Mouse (Mus musculus) monocyte, adult 2 months (primary cell): Measurements from ENCODE around the gene Tmprss6.

Source experiments
- DNase-seq, 2 experiments: peaks; one replicate each; pipeline ENCODE4 v3.0.0; 2022; ENCODE audit warnings: low spot score in 2 of 2, low read depth in 1 of 2

The Tmprss6 gene

GRCm38 (mm10) chr15:78449131-78449530, 19.3 kb downstream of the Tmprss6 start:
- DNase-seq, result no peak

DNA sequence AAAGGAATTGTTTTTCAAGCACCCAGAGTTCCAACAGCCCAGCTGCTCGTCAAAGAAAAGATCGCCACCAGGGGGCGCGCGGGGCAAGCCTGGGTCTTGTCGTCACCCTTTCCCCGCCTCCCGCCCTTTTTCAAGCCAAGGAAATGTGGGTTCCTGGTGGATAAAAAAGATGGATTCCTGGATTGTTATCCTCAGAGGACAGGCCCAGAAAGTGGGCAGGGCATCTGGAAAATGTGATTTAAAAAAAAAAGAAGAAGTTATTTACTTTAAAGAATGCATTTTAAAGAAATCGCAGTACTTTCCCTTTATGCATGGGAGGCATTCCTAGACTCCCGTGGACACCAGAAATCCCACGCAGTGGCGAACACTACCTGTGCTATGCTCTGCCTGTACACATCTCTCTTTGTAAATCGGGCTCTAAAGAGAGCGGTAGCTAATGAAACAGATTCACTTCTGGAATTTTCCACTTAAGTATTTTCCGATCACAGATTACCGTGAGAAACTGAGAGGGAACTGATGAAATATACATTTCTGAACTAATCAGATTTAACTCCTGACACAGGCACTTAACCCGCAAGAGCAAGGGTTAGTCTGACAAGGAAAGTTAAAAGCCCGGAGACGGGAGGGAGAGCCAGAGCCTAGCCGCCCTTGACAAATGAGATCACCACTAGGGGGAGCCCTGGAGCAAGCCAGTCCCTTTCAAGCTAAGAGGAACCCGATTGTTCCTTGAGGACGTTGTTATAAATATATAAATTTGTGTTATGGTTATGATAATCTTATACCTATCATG, 20.5 kb downstream of the Tmprss6 start:
- peak; percentile 64 to 82 for DNase-seq

- no peak for DNase-seq
These were observed 21.3 kb downstream of the Tmprss6 start for GRCm38 (mm10) chr15:78447121-78447520.

GRCm38 (mm10) chr15:78443857-78444256, 24.6 kb downstream of the Tmprss6 start:
- no peak for DNase-seq

DNA sequence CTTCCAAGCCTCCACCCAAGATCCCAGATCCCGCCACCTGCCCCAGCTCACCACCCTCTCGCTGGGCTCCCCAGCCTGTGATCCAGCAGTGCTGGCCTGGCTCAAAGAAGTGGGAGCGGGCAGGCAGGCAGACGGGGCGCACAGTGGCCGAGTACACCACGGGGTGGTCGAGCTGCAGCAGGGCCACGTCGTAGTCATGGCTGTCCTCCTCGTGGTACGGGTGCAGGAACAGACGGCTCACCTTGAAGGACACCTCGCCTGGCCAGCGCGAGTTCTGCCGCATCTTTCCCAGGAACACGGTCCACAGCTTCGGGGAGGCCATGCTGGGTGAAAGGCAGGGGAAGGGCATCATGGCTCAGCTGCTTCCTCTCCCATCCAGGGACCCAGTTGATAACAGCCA, 26.2 kb downstream of the Tmprss6 start:
- DNase-seq, result no peak

DNA sequence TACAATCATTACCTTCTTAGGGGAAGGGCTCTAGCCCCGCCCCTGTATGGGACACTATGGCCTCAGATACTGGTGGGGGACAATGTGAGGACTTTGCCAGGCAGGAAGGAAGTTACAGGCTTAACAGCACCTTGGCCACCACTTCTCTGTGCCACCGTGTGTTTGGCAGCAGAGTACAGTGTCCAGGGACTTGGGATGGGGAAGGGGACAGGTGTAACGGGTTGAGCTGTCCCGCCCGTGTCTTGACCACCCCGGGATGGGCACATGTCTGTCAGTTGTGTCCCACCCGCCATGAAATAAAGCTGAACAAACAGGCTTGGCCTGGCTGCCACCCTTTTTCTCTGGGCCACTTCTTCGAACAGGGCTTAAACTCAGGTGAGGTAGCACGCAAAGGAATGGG, 29.5 kb downstream of the Tmprss6 start:
- no peak for DNase-seq

DNA sequence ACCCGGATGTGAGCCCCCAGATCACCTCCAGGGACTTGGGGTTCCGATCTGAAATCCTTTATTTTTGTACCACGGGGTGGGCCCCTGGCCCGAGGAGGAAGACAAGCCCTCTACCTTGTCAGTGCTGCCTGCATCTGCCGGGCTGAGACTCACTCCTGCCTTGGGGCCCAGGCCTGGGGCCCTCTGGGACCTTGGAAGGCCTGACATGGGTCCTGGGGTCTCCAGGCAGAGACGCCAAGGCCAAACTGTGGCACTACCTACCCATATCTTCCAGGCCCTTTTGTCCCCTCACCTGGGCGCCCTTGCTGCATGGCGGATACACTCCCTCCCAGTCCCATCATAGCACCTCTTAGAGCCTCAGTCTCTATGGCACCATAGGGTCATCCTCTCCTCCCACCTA, 29.9 kb downstream of the Tmprss6 start:
- no peak for DNase-seq

GRCm38 (mm10) chr15:78438018-78438394, 30.4 kb downstream of the Tmprss6 start:
- no peak for DNase-seq

- no peak for DNase-seq
These were observed 31.0 kb downstream of the Tmprss6 start for GRCm38 (mm10) chr15:78437237-78438017.

- DNase-seq, result no peak
These were observed 31.8 kb downstream of the Tmprss6 start for GRCm38 (mm10) chr15:78436380-78437192.

DNA sequence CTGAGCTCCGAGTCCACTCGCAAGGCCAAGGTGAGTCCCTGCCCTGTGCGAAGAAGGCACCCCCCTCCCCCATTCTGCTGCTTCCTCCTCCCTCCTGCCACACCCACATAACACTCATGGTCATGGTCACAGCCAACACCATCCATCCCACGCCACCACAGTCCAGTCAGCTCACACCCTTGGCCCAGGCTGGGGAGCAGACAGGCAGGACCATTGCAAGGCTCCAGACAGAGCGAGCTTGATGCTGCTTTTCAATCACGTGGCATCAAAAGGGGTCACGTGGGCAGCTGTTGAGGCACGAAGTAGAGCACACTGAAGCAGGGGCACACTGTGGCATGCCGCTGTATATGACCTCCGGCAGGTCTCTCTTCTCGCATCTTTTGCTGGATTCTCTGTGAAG, 32.8 kb downstream of the Tmprss6 start:
- DNase-seq, result no peak

- DNase-seq, result no peak
These were observed 33.4 kb downstream of the Tmprss6 start for GRCm38 (mm10) chr15:78434896-78435520.

DNA sequence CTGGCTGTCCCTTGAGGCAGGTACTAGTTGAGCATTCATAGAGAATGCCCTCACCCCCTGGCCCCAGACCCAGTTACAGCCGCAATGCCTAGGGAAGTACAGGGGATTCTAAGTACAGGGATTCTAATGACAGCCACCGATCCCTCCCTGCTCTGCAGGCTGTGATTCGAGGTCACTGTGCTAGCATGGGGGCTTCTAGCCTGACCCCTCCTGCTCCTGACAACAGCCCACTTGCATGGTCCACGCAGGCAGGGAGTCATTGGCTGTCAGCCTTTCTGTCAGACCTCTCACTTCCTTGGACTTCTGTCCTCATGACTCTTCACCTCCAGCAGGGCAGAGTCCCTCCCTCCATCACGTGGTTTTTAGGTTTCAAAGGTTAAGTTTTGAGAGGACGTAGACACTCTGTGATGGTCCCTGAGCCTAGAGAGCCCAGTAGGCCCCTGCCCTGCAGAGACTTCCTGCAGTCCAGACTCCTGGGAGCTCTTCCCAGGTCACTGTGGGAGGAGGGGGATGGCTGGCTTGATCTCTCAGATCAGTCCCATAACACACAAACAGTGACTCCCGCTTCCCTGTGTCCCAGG, 36.8 kb downstream of the Tmprss6 start:
- DNase-seq, result no peak

GRCm38 (mm10) chr15:78430874-78431273, 37.6 kb downstream of the Tmprss6 start:
- DNase-seq, result no peak

- DNase-seq, result no peak
These were observed 38.4 kb downstream of the Tmprss6 start for GRCm38 (mm10) chr15:78429871-78430622.

DNA sequence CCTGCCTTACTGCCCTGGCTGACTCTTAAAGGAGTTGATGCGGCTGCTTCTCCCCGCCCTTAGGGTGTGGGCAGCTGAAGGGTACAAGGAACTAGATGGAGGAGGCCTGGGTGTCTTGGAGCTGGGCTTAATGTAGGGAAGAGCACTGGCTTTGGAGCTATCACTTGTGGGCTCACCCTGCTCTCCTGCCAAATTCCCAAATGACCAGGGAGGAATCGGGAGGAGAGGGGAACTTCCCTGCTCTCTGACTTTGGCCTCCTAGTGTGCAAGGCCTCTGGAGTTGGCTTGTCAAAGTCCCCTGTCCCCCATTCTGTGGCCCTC, 39.3 kb downstream of the Tmprss6 start:
- DNase-seq, result no peak

DNA sequence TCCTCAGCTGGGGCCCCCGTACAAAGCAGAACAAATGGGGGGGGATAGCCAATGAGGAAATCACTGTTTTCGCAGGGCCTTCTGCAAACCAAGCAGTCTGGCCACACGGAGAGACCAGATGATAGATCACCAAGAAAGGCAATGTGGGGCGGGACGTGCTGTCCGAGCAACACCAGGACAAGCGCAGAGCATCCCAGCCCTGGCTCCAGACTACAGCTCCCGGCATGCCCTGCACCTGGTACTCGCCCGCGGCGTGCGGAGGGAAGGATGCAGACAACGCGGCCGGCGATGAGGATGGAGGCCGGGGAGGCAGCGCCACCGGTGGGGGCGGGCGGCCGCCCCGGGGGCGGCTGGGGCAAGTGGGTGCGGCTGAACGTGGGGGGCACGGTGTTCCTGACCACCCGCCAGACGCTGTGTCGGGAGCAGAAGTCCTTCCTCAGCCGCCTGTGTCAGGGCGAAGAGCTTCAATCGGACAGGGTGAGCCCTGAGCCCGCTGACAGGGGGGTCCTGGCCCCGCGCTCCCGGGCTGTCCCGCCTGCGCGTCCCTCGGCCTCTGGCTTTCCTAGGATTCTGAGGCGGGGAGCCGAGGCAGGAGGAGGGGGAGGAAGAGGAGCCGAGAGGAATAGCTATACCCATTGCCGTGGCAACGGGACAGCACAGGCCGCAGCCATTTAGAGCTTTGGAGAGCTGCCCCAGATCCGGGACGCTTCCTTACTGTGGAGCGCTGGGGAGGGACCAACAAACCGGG, 39.9 kb downstream of the Tmprss6 start, which contains the start of gene Kctd17:
Gene Kctd17, plus strand, starts transcription at position 174 of the 748 bp plus-strand sequence.
- DNase-seq, result no peak

GRCm38 (mm10) chr15:78425230-78425629, 43.2 kb downstream of the Tmprss6 start:
- no peak for DNase-seq

GRCm38 (mm10) chr15:78424507-78424906, 43.9 kb downstream of the Tmprss6 start:
- no peak for DNase-seq
